ENCODE assay signal across 9 mouse cellular contexts in genomic region chr7:99876345-99876744, GRCm38 (mm10). TPM values are rescaled to one million over a fixed set of nuclear protein-coding genes. Genes with fewer than 3 reads are reported as not detected.
DNase-seq lines count a peak whose midpoint lies in the region; ATAC-seq and TF ChIP-seq lines count a peak whose summit lies in the region.
"Had no signal": no experiment of that assay in that cellular context is flagged by ENCODE, and none has a peak within 500 bp of the region (broad histone marks: within the 10 kb centered on the region; RNA-seq: fewer than 3 reads in every experiment).

No protein-coding gene starts in this region.

- TF ChIP-seq POLR2A in bone marrow macrophage, adult 2 months (IDR thresholded peaks at IDR 0.05; ENCODE audit: borderline replicate concordance, low read depth, low read length) = no peak

- H3K4me3 ChIP-seq in bone marrow macrophage, adult 2 months (ENCODE audit: insufficient read depth, low read length) = no peak overlapping the region
- no peak overlapping the region for H3K4me3 ChIP-seq in embryonic facial prominence, embryonic 14.5 days (ENCODE audit: low read depth, low read length)
- H3K4me3 ChIP-seq in heart, embryonic 11.5 days (ENCODE audit: low read depth, low read length) = no peak overlapping the region
- no peak overlapping the region for H3K4me3 ChIP-seq in lung, embryonic 16.5 days (ENCODE audit: low read length)
- H3K4me3 ChIP-seq: megakaryocyte, embryonic 14.5 days had no signal

- no peak overlapping the region for H3K27ac ChIP-seq in bone marrow macrophage, adult 2 months (ENCODE audit: insufficient read depth, low read depth, low read length)
- no peak overlapping the region for H3K27ac ChIP-seq in embryonic facial prominence, embryonic 14.5 days (replicated peaks; ENCODE audit: low read depth, low read length)
- H3K27ac ChIP-seq in heart, embryonic 11.5 days (ENCODE audit: low read depth, low read length) = peak overlapping the region; percentile 35; the same call in 1 of the 2 replicates
- no peak overlapping the region for H3K27ac ChIP-seq in lung, embryonic 16.5 days (ENCODE audit: low read length)

- H3K9me3 ChIP-seq in embryonic facial prominence, embryonic 14.5 days (ENCODE audit: control insufficient read depth, low read length) = no peaks in the 10 kb centered on the region
- H3K9me3 ChIP-seq in heart, embryonic 11.5 days (replicated peaks; ENCODE audit: control insufficient read depth, low read length) = no peaks in the 10 kb centered on the region
- H3K9me3 ChIP-seq in lung, embryonic 16.5 days (ENCODE audit: control insufficient read depth, low read length) = no peaks in the 10 kb centered on the region
- H3K9me3 ChIP-seq: megakaryocyte, embryonic 14.5 days had no signal

- WGBS in embryonic facial prominence, embryonic 14.5 days = 0% methylated on average over 3 of the region's 3 CpGs
- 0% methylated on average over 3 of the region's 3 CpGs for WGBS in heart, embryonic 11.5 days (ENCODE audit: insufficient replicate concordance)
- 4% methylated on average over 3 of the region's 3 CpGs for WGBS in large intestine, adult 2 months
- 0% methylated on average over 3 of the region's 3 CpGs for WGBS in lung, embryonic 16.5 days

- no peak overlapping the region for H3K4me2 ChIP-seq in embryonic facial prominence, embryonic 14.5 days (ENCODE audit: low read depth, low read length)
- H3K4me2 ChIP-seq in heart, embryonic 11.5 days = no peak overlapping the region
- no peak overlapping the region for H3K4me2 ChIP-seq in lung, embryonic 16.5 days (ENCODE audit: low read depth, low read length)

- DNase-seq in ES-CJ7 (ENCODE audit: low read depth, low spot score) = peak; percentile 79
- peak; percentile 89 for DNase-seq in embryonic facial prominence, embryonic 14.5 days (ENCODE audit: low spot score)
- DNase-seq in large intestine, adult 2 months (ENCODE audit: low read depth, low spot score) = peak; percentile 67
- DNase-seq in retina, adult 2 months (ENCODE audit: low read depth, low spot score) = peak; percentile 90
- peak; percentile 90 for DNase-seq in thymus, postnatal 25 days

- peak; percentile 95 for TF ChIP-seq CTCF in bone marrow macrophage, adult 2 months (IDR thresholded peaks at IDR 0.05; ENCODE audit: low read depth, low read length)

- no peak overlapping the region for H3K9ac ChIP-seq in embryonic facial prominence, embryonic 14.5 days (ENCODE audit: low read depth, low read length)
- no peak overlapping the region for H3K9ac ChIP-seq in heart, embryonic 11.5 days (ENCODE audit: low read depth, low read length)
- no peak overlapping the region for H3K9ac ChIP-seq in lung, embryonic 16.5 days (ENCODE audit: low read length)

- H3K36me3 ChIP-seq in embryonic facial prominence, embryonic 14.5 days (ENCODE audit: control insufficient read depth, insufficient read depth, low read length) = no peaks in the 10 kb centered on the region
- H3K36me3 ChIP-seq in heart, embryonic 11.5 days (ENCODE audit: control insufficient read depth, insufficient read depth, low read length) = no peaks in the 10 kb centered on the region
- H3K36me3 ChIP-seq in lung, embryonic 16.5 days (ENCODE audit: control insufficient read depth, insufficient read depth, low read length) = no peaks in the 10 kb centered on the region

- no peaks in the 10 kb centered on the region for H3K4me1 ChIP-seq in bone marrow macrophage, adult 2 months (ENCODE audit: control insufficient read depth, insufficient read depth, low read length)
- no peaks in the 10 kb centered on the region for H3K4me1 ChIP-seq in embryonic facial prominence, embryonic 14.5 days (ENCODE audit: control insufficient read depth, insufficient read depth, low read length)
- peaks cover 4% of the 10 kb centered on the region for H3K4me1 ChIP-seq in heart, embryonic 11.5 days (ENCODE audit: control insufficient read depth, insufficient read depth, low read length)
- no peaks in the 10 kb centered on the region for H3K4me1 ChIP-seq in lung, embryonic 16.5 days (replicated peaks; ENCODE audit: control insufficient read depth, insufficient read depth, low read length)

- peak; percentile 55; the same call in 1 of the 2 replicates for ATAC-seq in embryonic facial prominence, embryonic 14.5 days (ENCODE audit: low read depth)
- no peak for ATAC-seq in heart, embryonic 11.5 days (replicated peaks; ENCODE audit: insufficient number of reproducible peaks, low FRiP score, low TSS enrichment)
- peak; percentile 54 for ATAC-seq in lung, embryonic 16.5 days (ENCODE audit: low read depth)

- H3K27me3 ChIP-seq in embryonic facial prominence, embryonic 14.5 days (replicated peaks; ENCODE audit: control insufficient read depth, insufficient read depth, low read length) = no peaks in the 10 kb centered on the region
- no peaks in the 10 kb centered on the region; the same call in 1 of the 2 replicates for H3K27me3 ChIP-seq in heart, embryonic 11.5 days (ENCODE audit: control insufficient read depth, insufficient read depth, low read length)
- no peaks in the 10 kb centered on the region; the same call in 1 of the 2 replicates for H3K27me3 ChIP-seq in lung, embryonic 16.5 days (ENCODE audit: control insufficient read depth, insufficient read depth, low read depth, low read length)

RNA-seq across cellular contexts. Expression of gene Spcs2, which starts 13.1 kb away (rescaled TPM):
- polyA plus RNA-seq in bone marrow macrophage, adult 2 months (2012; ENCODE audit: insufficient read depth, insufficient read length, missing spikeins) = 127 and 130 TPM in 2 replicates
- polyA plus RNA-seq in embryonic facial prominence, embryonic 14.5 days (2014; fragmentation: Nextera tagmentation; extraction: Ambion mirVana) = 290 and 303 TPM in 2 replicates
- 208 and 229 TPM in 2 replicates for polyA plus RNA-seq in heart, embryonic 11.5 days (2014; fragmentation: Nextera tagmentation; extraction: Ambion mirVana)
- 49.4 and 60.5 TPM in 2 replicates for polyA plus RNA-seq in large intestine, adult 2 months (2012; rRNA removed)
- 397 and 399 TPM in 2 replicates for polyA plus RNA-seq in lung, embryonic 16.5 days (2015; fragmentation: Nextera tagmentation; extraction: Ambion mirVana)

RNA-seq across cellular contexts. Expression of gene Xrra1, which starts 17.4 kb away (rescaled TPM):
- not detected in 2 replicates for polyA plus RNA-seq in bone marrow macrophage, adult 2 months (2012; ENCODE audit: insufficient read depth, insufficient read length, missing spikeins)
- 0.42 and 0.55 TPM in 2 replicates for polyA plus RNA-seq in embryonic facial prominence, embryonic 14.5 days (2014; fragmentation: Nextera tagmentation; extraction: Ambion mirVana)
- 0.23 and 0.49 TPM in 2 replicates for polyA plus RNA-seq in heart, embryonic 11.5 days (2014; fragmentation: Nextera tagmentation; extraction: Ambion mirVana)
- polyA plus RNA-seq in large intestine, adult 2 months (2012; rRNA removed) = 0.05 and 0.21 TPM in 2 replicates
- polyA plus RNA-seq in lung, embryonic 16.5 days (2015; fragmentation: Nextera tagmentation; extraction: Ambion mirVana) = 0.28 and 0.54 TPM in 2 replicates

RNA-seq across cellular contexts. Expression of gene Neu3, which starts 48.1 kb away (rescaled TPM):
- polyA plus RNA-seq in bone marrow macrophage, adult 2 months (2012; ENCODE audit: insufficient read depth, insufficient read length, missing spikeins) = 1.2 and 1.6 TPM in 2 replicates
- 1.7 and 1.9 TPM in 2 replicates for polyA plus RNA-seq in embryonic facial prominence, embryonic 14.5 days (2014; fragmentation: Nextera tagmentation; extraction: Ambion mirVana)
- polyA plus RNA-seq in heart, embryonic 11.5 days (2014; fragmentation: Nextera tagmentation; extraction: Ambion mirVana) = 2.9 and 3.2 TPM in 2 replicates
- polyA plus RNA-seq in large intestine, adult 2 months (2012; rRNA removed) = 1.1 and 2.2 TPM in 2 replicates
- polyA plus RNA-seq in lung, embryonic 16.5 days (2015; fragmentation: Nextera tagmentation; extraction: Ambion mirVana) = 6.8 and 9.0 TPM in 2 replicates
